Mouse (Mus musculus) E14TG2a.4 (cell line): ENCODE measurements around the gene Fam69b.

Experiments used
- H3K27me3 ChIP-seq: 2 replicates; pipeline ENCODE4 v1.6.1; 2014; ENCODE audit warnings: low read length, control low read depth; ENCODE audit not compliant: insufficient read depth
- H3K36me3 ChIP-seq: 2 replicates; pipeline ENCODE4 v1.6.1; 2014; ENCODE audit warnings: low read length, control low read depth; ENCODE audit not compliant: insufficient read depth
- H3K4me1 ChIP-seq: replicated peaks from 2 replicates; pipeline ENCODE4 v1.6.1; 2014; ENCODE audit warnings: low read depth, low read length, control low read depth
- H3K4me3 ChIP-seq: replicated peaks from 2 replicates; pipeline ENCODE4 v1.5.1; 2014; ENCODE audit warnings: mild to moderate bottlenecking, low read length
- H3K9me3 ChIP-seq: 2 replicates; pipeline ENCODE4 v1.6.1; 2014; ENCODE audit warnings: low read length, control low read depth
- CTCF ChIP-seq: conservative IDR thresholded peaks from 2 replicates; pipeline ENCODE4 v1.5.1; 2014; ENCODE audit warnings: low read length
- NANOG ChIP-seq: IDR thresholded peaks from 2 replicates; pipeline ENCODE4 v1.6.1; 2014; ENCODE audit warnings: borderline replicate concordance, low read length, mixed read lengths
- POU5F1 ChIP-seq: IDR thresholded peaks from 2 replicates; pipeline ENCODE4 v1.6.1; 2014; ENCODE audit warnings: low read length, borderline replicate concordance

Gene Fam69b

GRCm38 (mm10) chr2:26622984-26623383, 5.3 kb upstream of the Fam69b start:
- TF ChIP-seq CTCF (no peak), NANOG (no peak), POU5F1 (no peak)
- Histone ChIP-seq H3K27me3 (peaks cover 9% of the 10 kb centered on the region), H3K4me1 (peaks cover 53% of the 10 kb centered on the region), H3K9me3 (no peaks in the 10 kb centered on the region), H3K36me3 (no peaks in the 10 kb centered on the region), H3K4me3 (no peak overlapping the region)

- TF ChIP-seq NANOG (no peak), CTCF (no peak), POU5F1 (no peak)
- Histone ChIP-seq H3K9me3 (no peaks in the 10 kb centered on the region), H3K36me3 (no peaks in the 10 kb centered on the region), H3K4me1 (peaks cover 44% of the 10 kb centered on the region), H3K4me3 (no peak overlapping the region), H3K27me3 (peaks cover 19% of the 10 kb centered on the region)
Measured at GRCm38 (mm10) chr2:26625419-26625818, 2.8 kb upstream of the Fam69b start.

- peaks cover 4% of the 10 kb centered on the region for H3K36me3 ChIP-seq
- TF ChIP-seq POU5F1 (no peak), CTCF (no peak), NANOG (no peak)
- H3K9me3 ChIP-seq, result no peaks in the 10 kb centered on the region
- H3K4me1 ChIP-seq, result peaks cover 39% of the 10 kb centered on the region
- no peak overlapping the region for H3K4me3 ChIP-seq
- peaks cover 19% of the 10 kb centered on the region for H3K27me3 ChIP-seq
Measured at GRCm38 (mm10) chr2:26626081-26626480, 2.2 kb upstream of the Fam69b start.

GRCm38 (mm10) chr2:26628792-26629437, 658 bp downstream of the Fam69b start:
- no peak for TF ChIP-seq CTCF
- TF ChIP-seq POU5F1, result no peak
- no peak for TF ChIP-seq NANOG
- Histone ChIP-seq H3K9me3 (no peaks in the 10 kb centered on the region), H3K27me3 (peaks cover 19% of the 10 kb centered on the region)

GRCm38 (mm10) chr2:26632541-26633395, 4.5 kb downstream of the Fam69b start:
- peaks cover 12% of the 10 kb centered on the region for H3K27me3 ChIP-seq

More at GRCm38 (mm10) chr2:26628792-26629437, 658 bp downstream of the Fam69b start:
- H3K4me1 ChIP-seq, result peaks cover 37% of the 10 kb centered on the region
- peaks cover 23% of the 10 kb centered on the region for H3K36me3 ChIP-seq
- peak overlapping the region; percentile 83 for H3K4me3 ChIP-seq

GRCm38 (mm10) chr2:26633953-26634530, 5.8 kb downstream of the Fam69b start:
- peaks cover 73% of the 10 kb centered on the region for H3K4me1 ChIP-seq
- peaks cover 4% of the 10 kb centered on the region; the same call in 1 of the 2 replicates for H3K27me3 ChIP-seq
- no peak overlapping the region for H3K4me3 ChIP-seq
- H3K36me3 ChIP-seq, result peaks cover 75% of the 10 kb centered on the region
- TF ChIP-seq POU5F1 (no peak), NANOG (no peak), CTCF (no peak)
- no peaks in the 10 kb centered on the region for H3K9me3 ChIP-seq

More at GRCm38 (mm10) chr2:26632541-26633395, 4.5 kb downstream of the Fam69b start:
- TF ChIP-seq NANOG (no peak), POU5F1 (no peak), CTCF (no peak)
- peaks cover 62% of the 10 kb centered on the region for H3K36me3 ChIP-seq
- no peak overlapping the region for H3K4me3 ChIP-seq
- peaks cover 71% of the 10 kb centered on the region for H3K4me1 ChIP-seq
- H3K9me3 ChIP-seq, result no peaks in the 10 kb centered on the region

- Histone ChIP-seq H3K27me3 (no peaks in the 10 kb centered on the region), H3K36me3 (peaks cover 78% of the 10 kb centered on the region), H3K4me1 (peaks cover 67% of the 10 kb centered on the region), H3K4me3 (0 out of 2 replicates have a peak overlapping the region, but pooled peaks have one; percentile 7), H3K9me3 (no peaks in the 10 kb centered on the region)
- TF ChIP-seq CTCF (no peak), POU5F1 (no peak), NANOG (no peak)
Measured at GRCm38 (mm10) chr2:26634629-26635488, 6.6 kb downstream of the Fam69b start.
